Mouse (Mus musculus): ENCODE results near the gene Tapbpl.

Gene Tapbpl

GRCm38 (mm10) chr6:125210436-125210835, 21.2 kb downstream of the Tapbpl start:
- in situ Hi-C loops (cut with MseI, MboI) = no loop called here

GRCm38 (mm10) chr6:125197166-125197565, 34.5 kb downstream of the Tapbpl start:
- in situ Hi-C loops (cut with MseI, MboI) = no loop called here

- in situ Hi-C loops (cut with MseI, MboI) = no loop called here
These were observed 35.4 kb downstream of the Tapbpl start for GRCm38 (mm10) chr6:125196301-125196700.

GRCm38 (mm10) chr6:125195541-125196075, 36.1 kb downstream of the Tapbpl start:
- in situ Hi-C loops (cut with MseI, MboI) = no loop called here

- in situ Hi-C loops (cut with MseI, MboI) = no loop called here
These were observed 38.3 kb downstream of the Tapbpl start for GRCm38 (mm10) chr6:125193390-125193789.

GRCm38 (mm10) chr6:125192841-125193240, 38.8 kb downstream of the Tapbpl start:
- in situ Hi-C loops (cut with MseI, MboI) = no loop called here

GRCm38 (mm10) chr6:125192016-125192714, 39.5 kb downstream of the Tapbpl start:
- in situ Hi-C loops (cut with MseI, MboI) = no loop called here

GRCm38 (mm10) chr6:125191332-125192015, 40.2 kb downstream of the Tapbpl start, which contains the start of the genes Ncapd2 and Mrpl51:
Ncapd2 (minus strand) TSS chr6:125191701.
Mrpl51 (plus strand) TSS chr6:125191801.
- in situ Hi-C loops (cut with MseI, MboI) = no loop called here

- in situ Hi-C loops (cut with MseI, MboI) = no loop called here
These were observed 40.8 kb downstream of the Tapbpl start for GRCm38 (mm10) chr6:125190816-125191215.

- in situ Hi-C loops (cut with MseI, MboI) = no loop called here
These were observed 45.5 kb downstream of the Tapbpl start for GRCm38 (mm10) chr6:125186203-125186602.

- in situ Hi-C loops (cut with MseI, MboI) = no loop called here
These were observed 49.5 kb downstream of the Tapbpl start for GRCm38 (mm10) chr6:125182133-125182532.

- in situ Hi-C loops (cut with MseI, MboI) = no loop called here
These were observed 52.1 kb downstream of the Tapbpl start for GRCm38 (mm10) chr6:125179601-125180000.

GRCm38 (mm10) chr6:125175469-125175868, 56.2 kb downstream of the Tapbpl start:
- in situ Hi-C loops (cut with MseI, MboI) = no loop called here
